Mouse (Mus musculus): ENCODE measurements around the gene Doc2a. TPM values are rescaled to one million over a fixed set of nuclear protein-coding genes. Genes with fewer than 3 reads are reported as not detected.
A peak's percentile ranks its signal among the peaks of the same experiment; 100 is the strongest.

Doc2a gene
- polyA plus RNA-seq, 1 experiment from 2014 or later = not detected

- Histone ChIP-seq H3K4me1 (ENCODE audit: control insufficient read depth, low read depth, low read length) (no peaks in the 10 kb centered on the region; the same call in 1 of the 2 replicates), H3K4me2 (ENCODE audit: low read depth, low read length) (no peak overlapping the region), H3K36me3 (ENCODE audit: control insufficient read depth, insufficient read depth) (no peaks in the 10 kb centered on the region), H3K4me3 (ENCODE audit: low read depth, low read length) (no peak overlapping the region), H3K27me3 (ENCODE audit: control insufficient read depth, insufficient read depth, low read depth, low read length) (peaks cover 21% of the 10 kb centered on the region), H3K27ac (ENCODE audit: low read length) (no peak overlapping the region), H3K9me3 (replicated peaks; ENCODE audit: control insufficient read depth, low read length) (no peaks in the 10 kb centered on the region), H3K9ac (ENCODE audit: low read depth, low read length) (no peak overlapping the region)
- 61% methylated on average over 9 of the region's 9 CpGs for WGBS (ENCODE audit: insufficient replicate concordance)
- no peak for ATAC-seq (ENCODE audit: low read depth)
Measured at GRCm38 (mm10) chr7:126843276-126843675, 3.9 kb upstream of the Doc2a start.

DNA sequence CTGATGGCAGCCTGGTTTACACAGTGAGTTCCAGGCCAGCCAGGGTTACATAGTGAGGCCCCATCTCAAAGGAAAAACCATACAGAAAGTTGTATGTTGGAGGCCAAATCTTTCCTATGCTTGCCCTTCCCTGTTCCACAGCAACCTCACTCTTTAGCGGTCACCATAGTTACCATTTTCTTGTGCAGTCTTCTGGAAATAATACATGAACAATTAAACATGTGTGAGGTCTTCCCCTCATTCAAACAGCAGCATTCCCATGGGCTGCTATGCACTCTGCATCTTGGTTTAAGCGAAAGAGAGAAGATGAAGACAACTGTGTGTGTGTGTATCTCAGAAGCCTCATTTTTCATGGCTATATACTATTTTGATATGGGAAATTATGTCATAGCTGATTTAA, 1.7 kb upstream of the Doc2a start:
- no peaks in the 10 kb centered on the region; the same call in 1 of the 2 replicates for H3K4me1 ChIP-seq (ENCODE audit: control insufficient read depth, low read depth, low read length)
- no peaks in the 10 kb centered on the region for H3K9me3 ChIP-seq (replicated peaks; ENCODE audit: control insufficient read depth, low read length)
- H3K4me3 ChIP-seq (ENCODE audit: low read depth, low read length) = no peak overlapping the region
- no peak overlapping the region for H3K4me2 ChIP-seq (ENCODE audit: low read depth, low read length)
- H3K36me3 ChIP-seq (ENCODE audit: control insufficient read depth, insufficient read depth) = no peaks in the 10 kb centered on the region
- H3K27me3 ChIP-seq (ENCODE audit: control insufficient read depth, insufficient read depth, low read depth, low read length) = peaks cover 43% of the 10 kb centered on the region
- WGBS (ENCODE audit: insufficient replicate concordance) = 81% methylated on average over 2 of the region's 2 CpGs
- no peak overlapping the region for H3K27ac ChIP-seq (ENCODE audit: low read length)
- no peak for ATAC-seq (ENCODE audit: low read depth)
- no peak overlapping the region for H3K9ac ChIP-seq (ENCODE audit: low read depth, low read length)

DNA sequence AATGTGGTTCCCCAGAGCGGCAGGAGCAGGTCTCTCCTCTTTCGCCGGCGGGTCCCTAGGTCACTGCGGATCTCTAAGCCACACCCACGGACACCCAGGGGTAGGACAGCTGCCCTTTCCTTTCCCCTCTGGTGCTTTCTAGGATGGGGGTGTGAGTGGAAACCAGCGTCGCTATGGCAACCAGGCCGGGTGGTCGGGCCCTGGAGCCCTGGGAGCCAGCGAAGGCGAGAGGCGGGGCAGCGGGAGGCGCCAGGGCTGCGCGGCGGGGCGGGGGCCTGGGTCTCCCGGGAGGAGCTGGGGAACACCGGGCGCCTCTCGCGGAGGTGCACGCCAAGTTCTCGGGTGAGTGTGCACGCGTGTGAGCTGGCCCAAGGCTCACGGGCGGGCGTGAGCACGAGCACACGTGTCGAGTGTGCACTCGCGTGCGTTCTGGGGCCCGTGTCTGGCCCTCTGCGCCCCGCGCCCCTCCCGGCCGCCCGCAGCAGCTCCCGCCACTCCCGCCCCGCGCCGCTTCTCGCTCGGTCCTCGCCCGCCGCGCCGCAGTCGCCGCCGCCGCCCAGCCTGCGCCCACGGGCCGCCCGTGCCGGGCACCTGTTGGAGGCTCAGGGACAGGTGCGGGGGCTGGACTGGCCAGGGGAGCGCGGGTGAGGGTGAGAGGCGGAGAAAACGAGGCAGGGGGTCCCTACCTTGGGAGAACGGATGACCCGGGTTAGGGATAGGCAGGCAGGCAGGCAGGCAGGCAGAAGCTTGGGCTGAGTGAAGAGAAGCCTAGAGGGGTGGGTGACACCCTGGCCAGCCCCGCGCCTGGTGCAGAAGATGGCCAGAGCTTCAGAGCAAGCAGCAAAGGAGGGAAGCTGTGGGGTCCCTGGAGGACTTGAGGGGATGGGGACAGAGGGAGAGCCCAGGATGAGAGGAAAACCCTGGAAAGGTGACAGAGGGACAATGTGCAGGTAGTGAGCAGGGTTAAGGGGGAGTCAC, 494 bp downstream of the Doc2a start:
- ATAC-seq (ENCODE audit: low read depth) = no peak
- Histone ChIP-seq H3K9me3 (replicated peaks; ENCODE audit: control insufficient read depth, low read length) (no peaks in the 10 kb centered on the region), H3K9ac (ENCODE audit: low read depth, low read length) (peak overlapping the region; percentile 7; the same call in 1 of the 2 replicates), H3K4me1 (ENCODE audit: control insufficient read depth, low read depth, low read length) (no peaks in the 10 kb centered on the region; the same call in 1 of the 2 replicates), H3K36me3 (ENCODE audit: control insufficient read depth, insufficient read depth) (peaks cover 3% of the 10 kb centered on the region; the same call in 1 of the 2 replicates), H3K27ac (ENCODE audit: low read length) (no peak overlapping the region), H3K4me3 (ENCODE audit: low read depth, low read length) (peak overlapping the region; percentile 52), H3K27me3 (ENCODE audit: control insufficient read depth, insufficient read depth, low read depth, low read length) (peaks cover 43% of the 10 kb centered on the region), H3K4me2 (ENCODE audit: low read depth, low read length) (peak overlapping the region; percentile 68)
- WGBS (ENCODE audit: insufficient replicate concordance) = 2% methylated on average over 69 of the region's 74 CpGs

DNA sequence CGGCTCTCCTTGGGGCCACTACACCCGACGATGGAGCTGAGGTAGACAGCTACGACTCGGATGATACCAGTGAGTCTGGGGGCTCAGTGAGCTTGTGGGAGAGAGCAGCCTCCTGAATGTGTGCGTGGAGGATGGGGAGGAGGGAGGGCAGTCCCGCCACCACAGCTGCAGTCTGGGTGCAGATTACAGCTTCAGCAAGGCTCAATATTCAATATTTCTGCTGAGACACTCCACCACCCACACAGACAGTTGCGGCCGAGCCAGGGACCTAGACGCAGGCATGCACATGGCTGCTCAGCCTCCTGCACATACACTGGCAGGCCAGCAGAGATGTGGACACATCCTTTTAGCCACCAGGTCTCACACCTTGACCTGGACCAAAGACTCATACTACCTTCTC, 1.6 kb downstream of the Doc2a start:
- Histone ChIP-seq H3K4me1 (ENCODE audit: control insufficient read depth, low read depth, low read length) (no peaks in the 10 kb centered on the region; the same call in 1 of the 2 replicates), H3K27ac (ENCODE audit: low read length) (no peak overlapping the region), H3K9me3 (replicated peaks; ENCODE audit: control insufficient read depth, low read length) (no peaks in the 10 kb centered on the region), H3K4me3 (ENCODE audit: low read depth, low read length) (no peak overlapping the region), H3K9ac (ENCODE audit: low read depth, low read length) (no peak overlapping the region), H3K4me2 (ENCODE audit: low read depth, low read length) (no peak overlapping the region), H3K27me3 (ENCODE audit: control insufficient read depth, insufficient read depth, low read depth, low read length) (peaks cover 43% of the 10 kb centered on the region), H3K36me3 (ENCODE audit: control insufficient read depth, insufficient read depth) (peaks cover 3% of the 10 kb centered on the region; the same call in 1 of the 2 replicates)
- ATAC-seq (ENCODE audit: low read depth) = no peak
- 10% methylated on average over 10 of the region's 10 CpGs for WGBS (ENCODE audit: insufficient replicate concordance)

- no peak overlapping the region for H3K27ac ChIP-seq (ENCODE audit: low read length)
- ATAC-seq (ENCODE audit: low read depth) = no peak
- H3K9me3 ChIP-seq (replicated peaks; ENCODE audit: control insufficient read depth, low read length) = no peaks in the 10 kb centered on the region
- H3K4me2 ChIP-seq (ENCODE audit: low read depth, low read length) = no peak overlapping the region
- H3K9ac ChIP-seq (ENCODE audit: low read depth, low read length) = no peak overlapping the region
- H3K4me1 ChIP-seq (ENCODE audit: control insufficient read depth, low read depth, low read length) = no peaks in the 10 kb centered on the region; the same call in 1 of the 2 replicates
- peaks cover 43% of the 10 kb centered on the region for H3K27me3 ChIP-seq (ENCODE audit: control insufficient read depth, insufficient read depth, low read depth, low read length)
- peaks cover 3% of the 10 kb centered on the region; the same call in 1 of the 2 replicates for H3K36me3 ChIP-seq (ENCODE audit: control insufficient read depth, insufficient read depth)
- no peak overlapping the region for H3K4me3 ChIP-seq (ENCODE audit: low read depth, low read length)
- WGBS (ENCODE audit: insufficient replicate concordance) = 52% methylated on average over 6 of the region's 6 CpGs
Measured at GRCm38 (mm10) chr7:126850161-126850560, 2.9 kb downstream of the Doc2a start.

DNA sequence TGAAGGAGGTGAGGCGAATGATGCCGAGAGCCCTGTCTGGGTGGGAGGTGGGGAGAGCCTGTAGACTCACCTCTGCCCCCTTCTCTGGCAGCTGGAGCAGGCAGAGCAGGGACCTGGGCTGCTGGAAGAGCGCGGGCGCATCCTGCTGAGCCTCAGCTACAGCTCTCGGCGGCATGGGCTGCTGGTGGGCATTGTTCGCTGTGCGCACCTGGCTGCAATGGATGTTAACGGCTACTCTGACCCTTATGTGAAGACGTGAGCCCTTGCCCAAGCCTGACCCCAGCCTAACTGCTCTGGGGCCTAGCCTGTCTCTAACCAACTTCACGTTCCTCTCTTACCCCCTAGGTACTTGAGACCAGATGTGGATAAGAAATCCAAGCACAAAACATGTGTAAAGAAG, 4.0 kb downstream of the Doc2a start:
- ATAC-seq (ENCODE audit: low read depth) = no peak
- Histone ChIP-seq H3K4me2 (ENCODE audit: low read depth, low read length) (no peak overlapping the region), H3K9ac (ENCODE audit: low read depth, low read length) (no peak overlapping the region), H3K4me1 (ENCODE audit: control insufficient read depth, low read depth, low read length) (no peaks in the 10 kb centered on the region; the same call in 1 of the 2 replicates), H3K4me3 (ENCODE audit: low read depth, low read length) (no peak overlapping the region), H3K36me3 (ENCODE audit: control insufficient read depth, insufficient read depth) (peaks cover 5% of the 10 kb centered on the region), H3K9me3 (replicated peaks; ENCODE audit: control insufficient read depth, low read length) (no peaks in the 10 kb centered on the region), H3K27me3 (ENCODE audit: control insufficient read depth, insufficient read depth, low read depth, low read length) (peaks cover 43% of the 10 kb centered on the region), H3K27ac (ENCODE audit: low read length) (no peak overlapping the region)
- WGBS (ENCODE audit: insufficient replicate concordance) = 58% methylated on average over 12 of the region's 12 CpGs

- no peak for ATAC-seq (ENCODE audit: low read depth)
- Histone ChIP-seq H3K27me3 (ENCODE audit: control insufficient read depth, insufficient read depth, low read depth, low read length) (peaks cover 20% of the 10 kb centered on the region), H3K4me3 (ENCODE audit: low read depth, low read length) (no peak overlapping the region), H3K9ac (ENCODE audit: low read depth, low read length) (no peak overlapping the region), H3K9me3 (replicated peaks; ENCODE audit: control insufficient read depth, low read length) (no peaks in the 10 kb centered on the region), H3K4me1 (ENCODE audit: control insufficient read depth, low read depth, low read length) (no peaks in the 10 kb centered on the region), H3K4me2 (ENCODE audit: low read depth, low read length) (no peak overlapping the region), H3K27ac (ENCODE audit: low read length) (no peak overlapping the region), H3K36me3 (ENCODE audit: control insufficient read depth, insufficient read depth) (peaks cover 13% of the 10 kb centered on the region)
- WGBS (ENCODE audit: insufficient replicate concordance) = 73% methylated on average over 5 of the region's 5 CpGs
Measured at GRCm38 (mm10) chr7:126853454-126853853, 6.2 kb downstream of the Doc2a start.

DNA sequence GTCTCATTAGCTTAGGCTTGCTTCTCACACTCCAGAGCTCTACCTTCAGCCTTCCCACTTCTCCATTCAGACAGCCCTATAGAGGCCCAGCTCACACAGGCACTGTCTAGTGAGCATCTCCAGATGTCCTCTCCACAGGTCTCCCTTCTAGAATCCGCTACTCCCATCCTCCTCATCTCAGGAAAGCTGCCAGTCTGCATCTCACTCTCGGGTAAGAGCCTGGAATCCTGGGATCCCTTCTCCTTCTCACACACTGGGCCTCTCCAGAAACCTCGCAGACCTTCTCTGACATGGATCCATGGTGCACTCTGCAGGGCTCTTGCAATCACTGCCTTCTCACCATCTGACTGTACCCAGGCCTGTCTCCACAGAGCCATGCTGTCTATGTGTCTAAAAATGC, 8.4 kb downstream of the Doc2a start:
- Histone ChIP-seq H3K9ac (ENCODE audit: low read depth, low read length) (no peak overlapping the region), H3K4me1 (ENCODE audit: control insufficient read depth, low read depth, low read length) (no peaks in the 10 kb centered on the region), H3K4me3 (ENCODE audit: low read depth, low read length) (no peak overlapping the region), H3K27ac (ENCODE audit: low read length) (no peak overlapping the region), H3K27me3 (ENCODE audit: control insufficient read depth, insufficient read depth, low read depth, low read length) (no peaks in the 10 kb centered on the region), H3K36me3 (ENCODE audit: control insufficient read depth, insufficient read depth) (peaks cover 22% of the 10 kb centered on the region), H3K4me2 (ENCODE audit: low read depth, low read length) (no peak overlapping the region), H3K9me3 (replicated peaks; ENCODE audit: control insufficient read depth, low read length) (no peaks in the 10 kb centered on the region)
- no peak for ATAC-seq (ENCODE audit: low read depth)
- WGBS (ENCODE audit: insufficient replicate concordance) = 90% methylated on average over 3 of the region's 3 CpGs

Data from liver, embryonic 16.5 days (tissue).